ENCODE assay signal across 14 mouse cellular contexts in the genomic region with DNA sequence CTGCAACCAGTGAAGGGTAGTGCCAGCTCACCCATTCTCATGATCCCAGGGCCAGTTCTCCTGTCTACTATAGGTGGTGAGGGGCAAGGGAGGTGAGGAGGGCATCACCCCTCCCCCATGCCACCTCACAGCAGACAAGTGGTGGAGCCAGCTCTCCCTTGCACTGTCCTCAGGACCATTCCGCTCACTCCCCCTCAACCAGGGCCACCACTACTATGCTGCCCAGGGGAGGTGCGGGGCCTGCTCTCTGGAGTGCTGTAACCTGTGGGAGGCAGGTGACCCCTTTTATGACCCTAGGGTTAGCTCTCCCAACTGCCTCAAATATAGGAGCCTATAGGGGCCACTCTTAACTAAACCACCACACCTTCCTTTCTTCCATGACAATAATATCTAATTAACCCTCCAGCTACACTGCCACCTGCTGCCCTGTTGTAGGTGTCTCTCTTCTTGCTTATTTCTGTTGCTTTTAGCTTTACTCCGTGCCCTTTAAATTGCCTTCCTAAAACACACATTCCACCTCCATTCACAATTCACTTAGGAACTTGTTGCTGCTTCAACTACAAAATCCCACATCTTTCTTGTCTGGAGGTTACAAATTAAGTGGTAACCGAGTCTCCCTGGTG. TPM values are rescaled to one million over a fixed set of nuclear protein-coding genes. Genes with fewer than 3 reads are reported as not detected.
DNase-seq lines count a peak whose midpoint lies in the region; ATAC-seq and TF ChIP-seq lines count a peak whose summit lies in the region.
"Had no signal": no experiment of that assay in that cellular context is flagged by ENCODE, and none has a peak within 500 bp of the region (broad histone marks: within the 10 kb centered on the region; RNA-seq: fewer than 3 reads in every experiment).

No protein-coding gene starts in this region.

- H3K4me2 ChIP-seq in kidney, postnatal 0 days (ENCODE audit: low read length) = no peak overlapping the region
- H3K4me2 ChIP-seq: kidney, embryonic 15.5 days; liver, embryonic 15.5 days had no signal

- no peak overlapping the region for H3K9ac ChIP-seq in kidney, postnatal 0 days (ENCODE audit: low read depth, low read length)
- H3K9ac ChIP-seq: kidney, embryonic 15.5 days; liver, embryonic 15.5 days had no signal

- WGBS in kidney, postnatal 0 days = 65% methylated on average over 4 of the region's 4 CpGs

- H3K4me1 ChIP-seq in kidney, postnatal 0 days (replicated peaks; ENCODE audit: insufficient read depth, low read length) = no peaks in the 10 kb centered on the region
- H3K4me1 ChIP-seq: kidney, embryonic 15.5 days; liver, embryonic 15.5 days had no signal

- ATAC-seq in kidney, postnatal 0 days (replicated peaks; ENCODE audit: low FRiP score, low read depth) = peak; percentile 63; the same call in 1 of the 2 replicates
- 0 out of 2 replicates have a peak, but pooled peaks have one; percentile 22 for ATAC-seq in megakaryocyte-erythroid progenitor cell, adult 5-6 weeks (replicated peaks; ENCODE audit: low FRiP score, low TSS enrichment, poor library complexity, severe bottlenecking)

- no peak overlapping the region for H3K4me3 ChIP-seq in kidney, postnatal 0 days (replicated peaks; ENCODE audit: low read depth, low read length)
- H3K4me3 ChIP-seq: kidney, embryonic 15.5 days; liver, embryonic 15.5 days had no signal

- TF ChIP-seq CTCF in kidney, postnatal 0 days (IDR thresholded peaks at IDR 0.05; ENCODE audit: low read depth) = peak; percentile 59

- H3K9me3 ChIP-seq in kidney, postnatal 0 days (replicated peaks; ENCODE audit: low read length) = no peaks in the 10 kb centered on the region
- H3K9me3 ChIP-seq: kidney, embryonic 15.5 days; liver, embryonic 15.5 days had no signal

- H3K27ac ChIP-seq in kidney, postnatal 0 days = no peak overlapping the region
- H3K27ac ChIP-seq: kidney, embryonic 15.5 days; liver, embryonic 15.5 days had no signal

- H3K27me3 ChIP-seq in kidney, postnatal 0 days (ENCODE audit: insufficient read depth, low read length) = no peaks in the 10 kb centered on the region
- H3K27me3 ChIP-seq: kidney, embryonic 15.5 days; liver, embryonic 15.5 days had no signal

- no peaks in the 10 kb centered on the region for H3K36me3 ChIP-seq in kidney, postnatal 0 days (ENCODE audit: insufficient read depth, low read length)
- H3K36me3 ChIP-seq: kidney, embryonic 15.5 days; liver, embryonic 15.5 days had no signal

- no peak for DNase-seq in kidney, postnatal 0 days (ENCODE audit: low spot score)
- no peak for DNase-seq in kidney, postnatal 14 days
- DNase-seq in 3T3-L1 (ENCODE audit: low read depth, low spot score) (peak; percentile 12), A20 (ENCODE audit: low read depth, low spot score) (peak; percentile 19)
- DNase-seq in embryo, embryonic 10 days (ENCODE audit: low spot score) = no peak
- no peak for DNase-seq in right cerebral cortex, postnatal 36 days (ENCODE audit: low spot score in 2 of 2)
- DNase-seq: cerebellum, adult 11-12 months; gastrocnemius, postnatal 14 days; heart, postnatal 14 days; midbrain, embryonic 14.5 days; right cerebral cortex, postnatal 4 days had no signal

RNA-seq across cellular contexts. Expression of a gene that starts 21.7 kb away (rescaled TPM):
- 52.5 and 60.2 TPM in 2 replicates for polyA plus RNA-seq in kidney, postnatal 0 days (2015; fragmentation: Nextera tagmentation; extraction: Ambion mirVana)
- total RNA-seq in megakaryocyte-erythroid progenitor cell, adult 5-6 weeks (2014; fragmentation: Nextera tagmentation) = not detected in 2 replicates
- total RNA-seq in megakaryocyte-erythroid progenitor cell, adult 5-6 weeks (2017) = 1.1 TPM in 1 of 2 replicates, not detected in the other
- total RNA-seq: heart, postnatal 14 days had no signal

Comparison
In these comparisons a context has a peak if more than half of its experiments do, and no peak if none do; other contexts are left out.
1. DNase-seq: peak in 3T3-L1 (single experiment) and A20 (single experiment); none in kidney, postnatal 0 days (single experiment), kidney, postnatal 14 days (single experiment), embryo, embryonic 10 days (single experiment) and right cerebral cortex, postnatal 36 days (0 of 2).